In genomic region chr9:77838586-77838985, GRCm38 (mm10) we compare ENCODE assay signal across 23 mouse cellular contexts.
A peak's percentile ranks its signal among the peaks of the same experiment; 100 is the strongest.
DNase-seq lines count a peak whose midpoint lies in the region; ATAC-seq lines count a peak whose summit lies in the region.
"Had no signal": no experiment of that assay in that cellular context is flagged by ENCODE, and none has a peak within 500 bp of the region (broad histone marks: within the 10 kb centered on the region; RNA-seq: fewer than 3 reads in every experiment).

No protein-coding gene starts in this region.

- peaks cover 5% of the 10 kb centered on the region; the same call in 1 of the 2 replicates for H3K4me1 ChIP-seq in heart, embryonic 10.5 days
- no peaks in the 10 kb centered on the region for H3K4me1 ChIP-seq in midbrain, embryonic 16.5 days (ENCODE audit: control insufficient read depth, insufficient read depth, low read length)
- H3K4me1 ChIP-seq: embryonic facial prominence, embryonic 13.5 days; hindbrain, embryonic 12.5 days; kidney, embryonic 15.5 days; limb, embryonic 15.5 days; lung, embryonic 15.5 days had no signal

- WGBS in heart, embryonic 10.5 days, result 68% methylated on average over 5 of the region's 5 CpGs
- WGBS in midbrain, embryonic 16.5 days, result 80% methylated on average over 5 of the region's 5 CpGs

- H3K9me3 ChIP-seq in heart, embryonic 10.5 days, result no peaks in the 10 kb centered on the region
- no peaks in the 10 kb centered on the region for H3K9me3 ChIP-seq in midbrain, embryonic 16.5 days (replicated peaks; ENCODE audit: control insufficient read depth, low read length, poor library complexity, severe bottlenecking)
- H3K9me3 ChIP-seq: embryonic facial prominence, embryonic 13.5 days; hindbrain, embryonic 12.5 days; kidney, embryonic 15.5 days; limb, embryonic 15.5 days; lung, embryonic 15.5 days had no signal

- no peaks in the 10 kb centered on the region for H3K27me3 ChIP-seq in heart, embryonic 10.5 days (ENCODE audit: insufficient read depth, poor library complexity, severe bottlenecking)
- no peaks in the 10 kb centered on the region for H3K27me3 ChIP-seq in midbrain, embryonic 16.5 days (ENCODE audit: control insufficient read depth, insufficient read depth, low read depth, low read length)
- H3K27me3 ChIP-seq: embryonic facial prominence, embryonic 13.5 days; hindbrain, embryonic 12.5 days; kidney, embryonic 15.5 days; limb, embryonic 15.5 days; lung, embryonic 15.5 days had no signal

- no peak overlapping the region for H3K27ac ChIP-seq in heart, embryonic 10.5 days
- H3K27ac ChIP-seq in midbrain, embryonic 16.5 days (ENCODE audit: low read length), result no peak overlapping the region
- H3K27ac ChIP-seq: embryonic facial prominence, embryonic 13.5 days; hindbrain, embryonic 12.5 days; kidney, embryonic 15.5 days; left cerebral cortex, adult 2 months; limb, embryonic 15.5 days; liver, embryonic 14.5 days; lung, embryonic 15.5 days had no signal

- peak; percentile 18 for DNase-seq in adrenal gland, adult 2 months
- DNase-seq in adrenal gland, adult (ENCODE audit: inconsistent age in 2 of 2, low spot score in 1 of 2), result no peak
- peak; percentile 99 for DNase-seq in heart, adult 11 months
- DNase-seq in heart, embryonic 10.5 days (ENCODE audit: low spot score), result no peak
- DNase-seq in urinary bladder, postnatal 4 days (ENCODE audit: low spot score in 2 of 2), result peak; percentile 21 to 49
- DNase-seq in urinary bladder, postnatal 25 days (ENCODE audit: low spot score), result no peak
- DNase-seq in testis, postnatal 14 days (ENCODE audit: low spot score), result peak; percentile 55
- DNase-seq: cerebellum, adult 8-10 months; cerebellum, postnatal 36 days; embryo, embryonic 11 days; kidney, postnatal 4 days; lung, postnatal 4 days had no signal

- H3K4me2 ChIP-seq in midbrain, embryonic 16.5 days (ENCODE audit: low read length), result no peak overlapping the region
- H3K4me2 ChIP-seq: embryonic facial prominence, embryonic 13.5 days; hindbrain, embryonic 12.5 days; kidney, embryonic 15.5 days; limb, embryonic 15.5 days; lung, embryonic 15.5 days had no signal

- H3K36me3 ChIP-seq in heart, embryonic 10.5 days, result no peaks in the 10 kb centered on the region
- H3K36me3 ChIP-seq in midbrain, embryonic 16.5 days (ENCODE audit: control insufficient read depth, insufficient read depth, low read length), result no peaks in the 10 kb centered on the region
- H3K36me3 ChIP-seq: embryonic facial prominence, embryonic 13.5 days; hindbrain, embryonic 12.5 days; kidney, embryonic 15.5 days; limb, embryonic 15.5 days; lung, embryonic 15.5 days had no signal

- H3K4me3 ChIP-seq in heart, embryonic 10.5 days, result no peak overlapping the region
- no peak overlapping the region for H3K4me3 ChIP-seq in midbrain, embryonic 16.5 days (ENCODE audit: low read depth, low read length)
- H3K4me3 ChIP-seq: embryonic facial prominence, embryonic 13.5 days; hindbrain, embryonic 12.5 days; kidney, embryonic 15.5 days; left cerebral cortex, adult 2 months; limb, embryonic 15.5 days; lung, embryonic 15.5 days had no signal

- H3K9ac ChIP-seq in midbrain, embryonic 16.5 days (ENCODE audit: low read depth, low read length), result no peak overlapping the region
- H3K9ac ChIP-seq: embryonic facial prominence, embryonic 13.5 days; hindbrain, embryonic 12.5 days; kidney, embryonic 15.5 days; limb, embryonic 15.5 days; liver, embryonic 14.5 days; lung, embryonic 15.5 days had no signal

- ATAC-seq in midbrain, embryonic 16.5 days, result no peak
- ATAC-seq: activated CD4-positive, CD25-positive, alpha-beta regulatory T cell, adult 4 months; forebrain, embryonic 14.5 days; intestine, postnatal 0 days had no signal

Comparison
In these comparisons a context has a peak if more than half of its experiments do, and no peak if none do; other contexts are left out.
1. DNase-seq: peak in adrenal gland, adult 2 months (single experiment), heart, adult 11 months (single experiment), urinary bladder, postnatal 4 days (2 of 2) and testis, postnatal 14 days (single experiment); none in adrenal gland, adult (0 of 2), heart, embryonic 10.5 days (single experiment) and urinary bladder, postnatal 25 days (single experiment).